Mouse (Mus musculus) CH12.LX (cell line): ENCODE measurements around the gene Tmed2. TPM values are rescaled to one million over a fixed set of nuclear protein-coding genes. Genes with fewer than 3 reads are reported as not detected.

Source experiments
- polyA plus RNA-seq: library from polyadenylated mRNA; unstranded; fragments of >175 nt; gene quantifications from 2 replicates; pipeline ENCODE4 v1.2.1, GENCODE M21; 2012; ENCODE audit warnings: low read depth; ENCODE audit not compliant: insufficient read length
- total RNA-seq, 2 experiments: library from RNA; depleted of rRNA; stranded (reverse); fragments of 300-350 nt in 1 of 2; fragments of >200 nt in 1 of 2; gene quantifications; 2 replicates each; pipeline ENCODE4 v1.2.3; 2012 to 2014

Tmed2 gene
- total and polyA plus RNA-seq, 3 experiments: 205 to 769 (median 301) TPM

Other genes with a start within 250 kb of the Tmed2 start
- 5.6 and 5.7 TPM in 2 replicates for gene Mphosph9, start 212.7 kb upstream of the Tmed2 start, total RNA-seq (2012; rRNA removed)
- 6.9 and 8.0 TPM in 2 replicates for gene Mphosph9, start 212.7 kb upstream of the Tmed2 start, total RNA-seq (2014; rRNA removed)
- gene Mphosph9, start 212.7 kb upstream of the Tmed2 start, polyA plus RNA-seq: 7.8 and 9.8 TPM in 2 replicates
- 6.1 and 6.3 TPM in 2 replicates for gene 2810006K23Rik, start 212.6 kb upstream of the Tmed2 start, total RNA-seq (2012; rRNA removed)
- gene 2810006K23Rik, start 212.6 kb upstream of the Tmed2 start, total RNA-seq (2014; rRNA removed): 8.9 TPM in 2 replicates
- 8.2 and 8.9 TPM in 2 replicates for gene 2810006K23Rik, start 212.6 kb upstream of the Tmed2 start, polyA plus RNA-seq
- gene Cdk2ap1, start 177.6 kb upstream of the Tmed2 start, total RNA-seq (2012; rRNA removed): 90.4 and 134 TPM in 2 replicates
- gene Cdk2ap1, start 177.6 kb upstream of the Tmed2 start, total RNA-seq (2014; rRNA removed): 170 and 179 TPM in 2 replicates
- gene Cdk2ap1, start 177.6 kb upstream of the Tmed2 start, polyA plus RNA-seq: 287 and 323 TPM in 2 replicates
- gene Sbno1, start 114.7 kb upstream of the Tmed2 start, total RNA-seq (2012; rRNA removed): 38.3 and 44.2 TPM in 2 replicates
- 32.4 and 35.0 TPM in 2 replicates for gene Sbno1, start 114.7 kb upstream of the Tmed2 start, total RNA-seq (2014; rRNA removed)
- gene Sbno1, start 114.7 kb upstream of the Tmed2 start, polyA plus RNA-seq: 48.5 and 52.3 TPM in 2 replicates
- gene Kmt5a, start 100.8 kb upstream of the Tmed2 start, total RNA-seq (2012; rRNA removed): 55.3 and 64.6 TPM in 2 replicates
- gene Kmt5a, start 100.8 kb upstream of the Tmed2 start, total RNA-seq (2014; rRNA removed): 60.9 and 62.8 TPM in 2 replicates
- 151 and 154 TPM in 2 replicates for gene Kmt5a, start 100.8 kb upstream of the Tmed2 start, polyA plus RNA-seq
- 393 and 482 TPM in 2 replicates for gene Rilpl2, start 62.3 kb upstream of the Tmed2 start, total RNA-seq (2012; rRNA removed)
- gene Rilpl2, start 62.3 kb upstream of the Tmed2 start, total RNA-seq (2014; rRNA removed): 415 and 425 TPM in 2 replicates
- gene Rilpl2, start 62.3 kb upstream of the Tmed2 start, polyA plus RNA-seq: 354 and 405 TPM in 2 replicates
- gene Snrnp35, start 57.6 kb upstream of the Tmed2 start, total RNA-seq (2012; rRNA removed): 23.3 and 27.4 TPM in 2 replicates
- gene Snrnp35, start 57.6 kb upstream of the Tmed2 start, total RNA-seq (2014; rRNA removed): 13.9 and 14.9 TPM in 2 replicates
- gene Snrnp35, start 57.6 kb upstream of the Tmed2 start, polyA plus RNA-seq: 29.0 and 36.3 TPM in 2 replicates
- gene Rilpl1, start 9.3 kb upstream of the Tmed2 start, total RNA-seq (2012; rRNA removed): 4.6 and 5.7 TPM in 2 replicates
- 1.8 and 3.1 TPM in 2 replicates for gene Rilpl1, start 9.3 kb upstream of the Tmed2 start, total RNA-seq (2014; rRNA removed)
- gene Rilpl1, start 9.3 kb upstream of the Tmed2 start, polyA plus RNA-seq: 5.4 and 6.1 TPM in 2 replicates
- 18.2 and 20.2 TPM in 2 replicates for gene Ddx55, start 12.2 kb downstream of the Tmed2 start, total RNA-seq (2012; rRNA removed)
- 15.1 and 15.7 TPM in 2 replicates for gene Ddx55, start 12.2 kb downstream of the Tmed2 start, total RNA-seq (2014; rRNA removed)
- gene Ddx55, start 12.2 kb downstream of the Tmed2 start, polyA plus RNA-seq: 25.8 and 25.9 TPM in 2 replicates
- 50.8 and 68.3 TPM in 2 replicates for gene Eif2b1, start 38.4 kb downstream of the Tmed2 start, total RNA-seq (2012; rRNA removed)
- gene Eif2b1, start 38.4 kb downstream of the Tmed2 start, total RNA-seq (2014; rRNA removed): 98.0 and 107 TPM in 2 replicates
- gene Eif2b1, start 38.4 kb downstream of the Tmed2 start, polyA plus RNA-seq: 104 and 111 TPM in 2 replicates
- 58.2 and 63.0 TPM in 2 replicates for gene Gtf2h3, start 38.4 kb downstream of the Tmed2 start, total RNA-seq (2012; rRNA removed)
- gene Gtf2h3, start 38.4 kb downstream of the Tmed2 start, total RNA-seq (2014; rRNA removed): 84.9 and 87.5 TPM in 2 replicates
- gene Gtf2h3, start 38.4 kb downstream of the Tmed2 start, polyA plus RNA-seq: 51.9 and 57.0 TPM in 2 replicates
- gene Atp6v0a2, start 87.9 kb downstream of the Tmed2 start, total RNA-seq (2012; rRNA removed): 10.9 and 11.8 TPM in 2 replicates
- 7.4 and 7.7 TPM in 2 replicates for gene Atp6v0a2, start 87.9 kb downstream of the Tmed2 start, total RNA-seq (2014; rRNA removed)
- gene Atp6v0a2, start 87.9 kb downstream of the Tmed2 start, polyA plus RNA-seq: 13.2 and 16.5 TPM in 2 replicates
- gene Dnah10, start 184.4 kb downstream of the Tmed2 start, total RNA-seq (2012; rRNA removed): 0.04 and 0.08 TPM in 2 replicates
- gene Dnah10, start 184.4 kb downstream of the Tmed2 start, total RNA-seq (2014; rRNA removed): 0.03 and 0.28 TPM in 2 replicates
- gene Dnah10, start 184.4 kb downstream of the Tmed2 start, polyA plus RNA-seq: 0.26 and 0.30 TPM in 2 replicates